Mouse (Mus musculus) megakaryocyte, embryonic 14.5 days (primary cell): Measurements from ENCODE around the gene Kitl.

Source experiments
- FLI1 ChIP-seq: IDR thresholded peaks from 2 replicates; pipeline ENCODE4 v1.6.1; 2012; ENCODE audit warnings: low read length, inconsistent platforms, mixed read lengths
- GATA1 ChIP-seq: IDR thresholded peaks from 3 replicates; pipeline ENCODE4 v1.6.1; 2012; ENCODE audit warnings: mixed read lengths, low read length, inconsistent platforms, borderline replicate concordance

DNA sequence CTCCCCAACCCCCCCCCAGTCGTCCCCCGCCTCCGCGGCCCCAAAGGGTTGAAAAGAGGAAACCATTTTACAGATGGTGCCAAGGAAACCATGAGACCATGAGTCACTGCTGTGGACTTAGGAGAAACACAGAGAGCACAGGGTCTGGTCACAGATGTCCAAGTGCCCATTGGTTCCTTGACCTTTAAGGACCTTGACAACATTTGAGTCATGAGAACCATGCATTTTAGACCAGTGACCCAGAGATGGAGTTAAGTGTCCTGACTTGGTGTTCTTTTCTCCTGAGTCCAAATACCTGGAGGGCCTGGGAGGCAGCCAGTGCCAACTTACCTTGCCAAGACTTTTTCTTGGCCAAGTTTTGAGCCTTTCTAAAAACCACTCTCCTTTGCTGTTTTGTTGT is 43.9 kb downstream of the Kitl start:
- no peak for TF ChIP-seq GATA1
- TF ChIP-seq FLI1, result no peak
